Mouse (Mus musculus) stomach, postnatal 0 days (tissue): Measurements from ENCODE around the gene Pdcl3.

Experiments
- CTCF ChIP-seq: IDR thresholded peaks from 2 replicates; pipeline ENCODE4 v1.5.1; 2016; ENCODE audit warnings: antibody characterized with exemption, low read depth, mild to moderate bottlenecking, moderate library complexity
- EP300 ChIP-seq: optimal IDR thresholded peaks from 2 replicates; pipeline ENCODE3; 2016; ENCODE audit warnings: antibody characterized with exemption

GRCm38 (mm10) chr1:39013843-39014242 lies 28.4 kb downstream of the Pdcl3 start:
- no peak for TF ChIP-seq EP300
- no peak for TF ChIP-seq CTCF
